Mouse (Mus musculus) erythroblast, embryonic 14.5 days (primary cell): ENCODE measurements around the gene Megf6.

Source experiments
- GATA1 ChIP-seq: IDR thresholded peaks from 2 replicates; pipeline ENCODE4 v1.6.1; 2012; ENCODE audit warnings: low read length, inconsistent platforms, mixed read lengths
- TAL1 ChIP-seq: IDR thresholded peaks from 3 replicates; pipeline ENCODE4 v1.6.1; 2012; ENCODE audit warnings: low read length, inconsistent platforms, mixed read lengths

DNA sequence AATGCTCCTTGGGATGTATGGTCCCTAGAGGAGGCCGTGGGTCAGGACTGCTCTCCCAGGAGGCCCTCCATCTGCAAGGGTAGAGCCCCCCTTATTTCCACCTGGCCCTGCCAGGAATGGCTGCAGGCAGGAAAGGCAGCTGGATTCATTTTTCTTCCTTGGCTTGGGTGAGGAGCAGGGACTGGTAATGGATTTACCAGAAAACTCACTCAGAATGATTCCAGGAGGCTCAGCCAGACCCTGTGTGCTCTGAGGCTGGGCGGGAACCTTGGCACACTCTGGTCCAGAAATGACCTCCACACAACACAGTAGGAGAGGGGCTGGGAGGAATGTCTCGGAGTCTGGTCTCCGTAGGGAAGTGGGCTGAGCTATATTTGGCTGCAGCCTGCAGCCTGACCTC is 61.8 kb downstream of the Megf6 start:
- TF ChIP-seq GATA1 (no peak), TAL1 (no peak)
